Mouse (Mus musculus): ENCODE results near the gene Zmym4. TPM values are rescaled to one million over a fixed set of nuclear protein-coding genes. Genes with fewer than 3 reads are reported as not detected.

Gene Zmym4
- 10.9 TPM for polyA plus RNA-seq (2014; fragmentation: Illumina TruSeq; extraction: RNeasy Lipid Tissue Mini Kit (QIAGEN cat#74804); ENCODE audit: low read depth, low replicate concordance)

GRCm38 (mm10) chr4:126967864-126968821, at the start of gene Zmym4:
Gene Zmym4, minus strand, starts transcription at chr4:126968135.

Other genes with a start within 250 kb of the Zmym4 start
- not detected for gene Tfap2e, start 231.9 kb downstream of the Zmym4 start, polyA plus RNA-seq (2014; fragmentation: Illumina TruSeq; extraction: RNeasy Lipid Tissue Mini Kit (QIAGEN cat#74804); ENCODE audit: low read depth, low replicate concordance)
- 12.7 TPM for gene Ncdn, start 214.7 kb downstream of the Zmym4 start, polyA plus RNA-seq (2014; fragmentation: Illumina TruSeq; extraction: RNeasy Lipid Tissue Mini Kit (QIAGEN cat#74804); ENCODE audit: low read depth, low replicate concordance)
- gene AU040320, start 214.6 kb downstream of the Zmym4 start, polyA plus RNA-seq (2014; fragmentation: Illumina TruSeq; extraction: RNeasy Lipid Tissue Mini Kit (QIAGEN cat#74804); ENCODE audit: low read depth, low replicate concordance), result 27.0 TPM
- 121 TPM for gene Sfpq, start 53.2 kb upstream of the Zmym4 start, polyA plus RNA-seq (2014; fragmentation: Illumina TruSeq; extraction: RNeasy Lipid Tissue Mini Kit (QIAGEN cat#74804); ENCODE audit: low read depth, low replicate concordance)
- gene Zmym1, start 93.0 kb upstream of the Zmym4 start, polyA plus RNA-seq (2014; fragmentation: Illumina TruSeq; extraction: RNeasy Lipid Tissue Mini Kit (QIAGEN cat#74804); ENCODE audit: low read depth, low replicate concordance), result 3.6 TPM
- 18.5 TPM for gene Zmym6, start 109.2 kb upstream of the Zmym4 start, polyA plus RNA-seq (2014; fragmentation: Illumina TruSeq; extraction: RNeasy Lipid Tissue Mini Kit (QIAGEN cat#74804); ENCODE audit: low read depth, low replicate concordance)
- gene Tmem35b, start 155.6 kb upstream of the Zmym4 start, polyA plus RNA-seq (2014; fragmentation: Illumina TruSeq; extraction: RNeasy Lipid Tissue Mini Kit (QIAGEN cat#74804); ENCODE audit: low read depth, low replicate concordance), result 2.1 TPM
- gene Dlgap3, start 201.1 kb upstream of the Zmym4 start, polyA plus RNA-seq (2014; fragmentation: Illumina TruSeq; extraction: RNeasy Lipid Tissue Mini Kit (QIAGEN cat#74804); ENCODE audit: low read depth, low replicate concordance), result not detected

All from heart, adult 10 weeks (tissue).